Mouse (Mus musculus) limb, embryonic 10.5 days (tissue): ENCODE measurements around the gene Abraxas1. TPM values are rescaled to one million over a fixed set of nuclear protein-coding genes. Genes with fewer than 3 reads are reported as not detected.

Experiments used
- polyA plus RNA-seq: library from polyadenylated mRNA; unstranded; fragments of >200 nt; fragmentation: Nextera tagmentation; extraction: Ambion mirVana; gene quantifications from 2 replicates; pipeline ENCODE4 v1.2.1, GENCODE M21; 2016

Gene Abraxas1
- polyA plus RNA-seq, 1 experiment from 2014 or later, result 32.3 TPM

Other genes with a start within 250 kb of the Abraxas1 start
- gene Plac8, start 248.7 kb downstream of the Abraxas1 start, polyA plus RNA-seq, result 2.2 and 2.7 TPM in 2 replicates
- gene Coq2, start 145.8 kb downstream of the Abraxas1 start, polyA plus RNA-seq, result 60.5 and 69.0 TPM in 2 replicates
- gene Hpse, start 101.2 kb downstream of the Abraxas1 start, polyA plus RNA-seq, result 0.64 and 2.3 TPM in 2 replicates
- 21.8 and 28.8 TPM in 2 replicates for gene Helq, start 22.4 kb downstream of the Abraxas1 start, polyA plus RNA-seq
- 204 and 214 TPM in 2 replicates for gene Mrps18c, start 22.3 kb downstream of the Abraxas1 start, polyA plus RNA-seq
- 0.59 and 0.61 TPM in 2 replicates for gene Gpat3, start 24.7 kb upstream of the Abraxas1 start, polyA plus RNA-seq